Mouse (Mus musculus): ENCODE measurements around the gene Hsd17b11. TPM values are rescaled to one million over a fixed set of nuclear protein-coding genes. Genes with fewer than 3 reads are reported as not detected.
"Not testable (repeated sequence)": the region's sequence is repeated elsewhere in the genome, so short reads cannot be mapped to it uniquely, and the experiment has no call there.

The Hsd17b11 gene
- polyA plus RNA-seq, 1 experiment from 2014 or later = 3.6 TPM

DNA sequence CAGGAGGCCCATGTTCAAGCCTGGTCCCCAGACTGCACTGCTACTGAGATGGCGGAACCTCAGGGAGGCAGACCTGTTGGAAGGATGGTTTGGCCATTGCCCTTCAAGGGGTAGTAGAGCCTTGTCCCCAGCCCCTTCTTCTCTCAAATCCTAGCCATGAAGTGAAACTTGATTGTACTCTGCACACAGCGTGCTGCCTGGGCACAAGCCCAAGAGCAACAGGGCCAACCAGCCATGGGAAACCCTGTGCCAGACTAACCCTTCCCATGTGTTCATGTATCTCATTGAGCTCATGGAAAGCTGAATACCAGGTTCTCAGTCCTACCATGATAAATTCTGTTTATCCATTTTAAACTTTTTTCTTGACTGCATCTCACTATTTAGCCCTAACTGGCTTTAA lies 21.2 kb upstream of the Hsd17b11 start:
- no peak overlapping the region for H3K27ac ChIP-seq (ENCODE audit: low read length)
- WGBS (ENCODE audit: insufficient replicate concordance) = 90% methylated on average over 2 of the region's 2 CpGs
- no peak for ATAC-seq (ENCODE audit: low read depth)

DNA sequence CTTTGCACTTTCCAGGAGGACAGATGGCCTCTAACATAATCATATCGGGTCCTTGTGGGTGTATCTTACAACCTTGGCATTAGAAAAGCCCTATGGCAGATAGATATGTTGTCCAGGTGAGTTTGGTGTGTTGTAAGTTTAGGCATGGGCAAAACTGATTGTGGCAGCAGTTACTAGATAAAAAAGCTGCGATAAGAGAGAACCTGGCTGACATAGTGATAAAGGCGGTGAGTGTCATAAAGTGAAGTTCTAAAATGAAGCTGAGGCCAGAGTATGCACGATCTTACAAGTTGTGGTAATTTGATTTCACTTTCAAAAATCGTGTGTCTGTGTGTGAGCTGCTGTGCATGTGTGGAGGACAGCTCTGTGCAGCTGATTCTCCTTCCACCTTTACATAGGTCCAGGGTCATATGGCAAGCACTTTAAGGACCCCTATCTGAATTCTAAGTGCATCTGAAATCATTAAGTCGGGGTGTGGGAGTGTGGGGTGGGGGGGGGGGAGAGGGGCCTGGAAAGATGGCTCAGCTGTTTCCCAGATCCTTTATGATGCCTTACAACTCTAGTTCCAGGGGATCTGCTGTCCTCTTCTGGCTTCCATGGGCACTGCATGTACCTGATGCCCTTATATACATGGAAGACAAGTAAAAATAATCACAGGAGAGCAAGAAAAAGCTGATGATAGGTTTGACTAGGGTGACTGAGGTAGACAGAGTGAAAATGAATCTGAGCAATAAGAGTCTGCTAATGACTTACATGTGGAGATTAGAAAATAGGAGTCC lies 17.6 kb upstream of the Hsd17b11 start:
- no peak overlapping the region for H3K4me2 ChIP-seq (ENCODE audit: low read depth, low read length)
- ATAC-seq (ENCODE audit: low read depth) = no peak
- H3K27me3 ChIP-seq (ENCODE audit: control insufficient read depth, insufficient read depth, low read depth, low read length) = no peaks in the 10 kb centered on the region
- no peak overlapping the region for H3K9ac ChIP-seq (ENCODE audit: low read depth, low read length)
- no peak overlapping the region for H3K27ac ChIP-seq (ENCODE audit: low read length)
- WGBS (ENCODE audit: insufficient replicate concordance) = 36% methylated on average over 6 of the region's 6 CpGs
- H3K4me1 ChIP-seq (ENCODE audit: control insufficient read depth, low read depth, low read length) = peaks cover 12% of the 10 kb centered on the region
- no peaks in the 10 kb centered on the region for H3K36me3 ChIP-seq (ENCODE audit: control insufficient read depth, insufficient read depth)
- no peak overlapping the region for H3K4me3 ChIP-seq (ENCODE audit: low read depth, low read length)
- H3K9me3 ChIP-seq (replicated peaks; ENCODE audit: control insufficient read depth, low read length) = no peaks in the 10 kb centered on the region

More for the DNA sequence above, 21.2 kb upstream of the Hsd17b11 start:
- no peaks in the 10 kb centered on the region for H3K27me3 ChIP-seq (ENCODE audit: control insufficient read depth, insufficient read depth, low read depth, low read length)
- no peak overlapping the region for H3K4me2 ChIP-seq (ENCODE audit: low read depth, low read length)
- H3K4me3 ChIP-seq (ENCODE audit: low read depth, low read length) = no peak overlapping the region
- no peak overlapping the region for H3K9ac ChIP-seq (ENCODE audit: low read depth, low read length)
- no peaks in the 10 kb centered on the region for H3K36me3 ChIP-seq (ENCODE audit: control insufficient read depth, insufficient read depth)
- H3K4me1 ChIP-seq (ENCODE audit: control insufficient read depth, low read depth, low read length) = peaks cover 27% of the 10 kb centered on the region
- H3K9me3 ChIP-seq (replicated peaks; ENCODE audit: control insufficient read depth, low read length) = no peaks in the 10 kb centered on the region

DNA sequence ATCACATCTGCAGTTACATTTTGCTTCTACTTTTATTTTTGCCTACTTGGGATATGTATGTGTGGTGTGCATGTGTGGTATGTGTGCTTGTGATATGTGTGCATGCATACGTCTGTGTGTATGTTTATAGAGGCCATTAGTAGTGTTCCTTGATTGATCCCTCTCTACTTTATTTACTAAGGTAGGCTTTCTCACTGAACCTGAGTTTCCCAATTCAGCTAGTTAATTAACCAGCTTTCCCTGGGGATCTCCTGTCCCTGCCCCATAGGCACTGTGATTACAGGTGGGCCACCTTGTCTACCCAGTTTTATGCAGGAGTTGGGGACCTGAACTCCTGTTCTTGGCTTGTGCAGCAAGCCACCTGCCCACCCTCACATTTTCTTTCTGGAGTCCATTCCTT lies 15.0 kb upstream of the Hsd17b11 start:
- Histone ChIP-seq H3K4me2 (ENCODE audit: low read depth, low read length) (no peak overlapping the region), H3K27ac (ENCODE audit: low read length) (no peak overlapping the region; the same call in 1 of the 2 replicates), H3K9ac (ENCODE audit: low read depth, low read length) (no peak overlapping the region), H3K27me3 (ENCODE audit: control insufficient read depth, insufficient read depth, low read depth, low read length) (no peaks in the 10 kb centered on the region), H3K36me3 (ENCODE audit: control insufficient read depth, insufficient read depth) (no peaks in the 10 kb centered on the region), H3K4me3 (ENCODE audit: low read depth, low read length) (no peak overlapping the region), H3K4me1 (ENCODE audit: control insufficient read depth, low read depth, low read length) (peaks cover 13% of the 10 kb centered on the region), H3K9me3 (replicated peaks; ENCODE audit: control insufficient read depth, low read length) (no peaks in the 10 kb centered on the region)
- no peak; the same call in 1 of the 2 replicates for ATAC-seq (ENCODE audit: low read depth)
- 65% methylated on average over 1 of the region's 1 CpGs for WGBS (ENCODE audit: insufficient replicate concordance)

DNA sequence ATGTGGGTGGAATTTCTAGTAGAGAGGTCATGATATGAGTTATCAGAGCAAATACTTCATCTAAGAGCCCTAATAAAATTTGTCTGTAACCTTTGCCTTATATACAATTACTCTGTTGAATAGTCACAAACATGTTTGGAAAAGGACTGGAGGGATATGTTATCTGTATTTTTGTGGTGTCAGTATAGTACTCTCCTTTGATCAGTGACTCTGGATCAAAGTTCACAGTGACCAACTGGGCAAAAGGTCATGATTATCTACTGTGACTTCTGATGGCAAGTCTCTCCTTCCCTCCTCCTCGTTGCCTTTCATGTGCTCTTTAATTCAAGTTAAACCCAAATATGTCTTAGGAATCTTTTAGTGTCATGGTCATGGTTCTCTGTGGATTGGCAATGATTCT lies 14.1 kb upstream of the Hsd17b11 start:
- Histone ChIP-seq H3K4me2 (ENCODE audit: low read depth, low read length) (no peak overlapping the region), H3K9ac (ENCODE audit: low read depth, low read length) (no peak overlapping the region), H3K36me3 (ENCODE audit: control insufficient read depth, insufficient read depth) (no peaks in the 10 kb centered on the region), H3K4me1 (ENCODE audit: control insufficient read depth, low read depth, low read length) (peaks cover 13% of the 10 kb centered on the region), H3K27me3 (ENCODE audit: control insufficient read depth, insufficient read depth, low read depth, low read length) (no peaks in the 10 kb centered on the region), H3K27ac (ENCODE audit: low read length) (no peak overlapping the region), H3K9me3 (replicated peaks; ENCODE audit: control insufficient read depth, low read length) (no peaks in the 10 kb centered on the region), H3K4me3 (ENCODE audit: low read depth, low read length) (no peak overlapping the region)
- 30% methylated on average over 1 of the region's 1 CpGs for WGBS (ENCODE audit: insufficient replicate concordance)
- ATAC-seq (ENCODE audit: low read depth) = peak; percentile 56

DNA sequence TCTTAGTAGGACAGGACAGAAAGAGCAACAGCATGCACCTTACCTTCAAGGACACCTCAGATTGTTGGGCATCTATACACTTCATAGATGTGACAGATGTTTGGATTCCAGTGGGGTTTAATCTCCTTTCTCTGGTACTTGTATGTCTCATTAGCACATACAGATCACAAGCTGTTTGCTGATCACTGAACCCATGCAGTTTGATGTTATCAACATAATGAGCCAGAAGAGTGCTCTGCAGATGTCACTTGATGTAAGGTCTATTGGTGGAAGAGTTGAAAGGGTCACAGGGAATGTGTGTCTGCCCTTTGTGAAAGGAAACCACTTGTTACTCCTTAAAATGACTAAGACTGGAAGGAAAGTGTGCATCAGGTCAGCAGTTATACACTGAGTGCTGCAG lies 13.3 kb upstream of the Hsd17b11 start:
- Histone ChIP-seq H3K27ac (ENCODE audit: low read length) (no peak overlapping the region), H3K9me3 (replicated peaks; ENCODE audit: control insufficient read depth, low read length) (no peaks in the 10 kb centered on the region), H3K4me1 (ENCODE audit: control insufficient read depth, low read depth, low read length) (peaks cover 13% of the 10 kb centered on the region), H3K4me3 (ENCODE audit: low read depth, low read length) (no peak overlapping the region), H3K9ac (ENCODE audit: low read depth, low read length) (no peak overlapping the region), H3K36me3 (ENCODE audit: control insufficient read depth, insufficient read depth) (no peaks in the 10 kb centered on the region), H3K4me2 (ENCODE audit: low read depth, low read length) (no peak overlapping the region), H3K27me3 (ENCODE audit: control insufficient read depth, insufficient read depth, low read depth, low read length) (no peaks in the 10 kb centered on the region)
- ATAC-seq (ENCODE audit: low read depth) = no peak

DNA sequence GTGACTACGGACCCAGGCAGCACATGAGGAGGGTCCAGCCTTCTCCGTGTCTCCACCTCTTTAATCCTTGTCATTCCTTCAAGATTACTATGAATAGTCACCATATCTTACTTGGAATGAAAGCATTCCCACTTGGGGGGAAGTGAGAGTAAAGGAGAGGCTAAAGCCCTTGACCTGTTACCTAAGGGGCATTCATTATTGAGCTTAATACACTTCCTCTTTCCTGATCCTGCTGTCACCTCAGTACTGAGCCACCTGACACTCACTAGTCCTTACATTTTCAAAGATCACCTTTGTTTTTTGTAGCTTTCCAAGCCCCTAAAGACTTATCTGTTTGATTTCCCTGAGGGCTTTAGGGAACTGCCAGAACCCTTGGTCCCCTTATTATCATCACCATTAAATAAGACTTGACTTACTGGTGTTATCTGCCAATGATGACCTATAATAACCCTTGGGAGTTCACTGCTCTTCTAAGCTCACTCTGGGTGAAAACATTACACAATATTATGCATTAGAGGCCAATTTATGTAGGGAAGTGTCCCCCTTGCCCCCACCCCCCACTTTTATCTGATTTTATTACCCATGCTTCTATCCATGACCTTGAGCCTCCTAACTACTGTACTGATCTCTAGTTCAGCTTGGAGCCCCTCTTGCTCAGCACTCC lies 10.8 kb upstream of the Hsd17b11 start:
- Histone ChIP-seq H3K9ac (ENCODE audit: low read depth, low read length) (no peak overlapping the region), H3K9me3 (replicated peaks; ENCODE audit: control insufficient read depth, low read length) (no peaks in the 10 kb centered on the region), H3K27ac (ENCODE audit: low read length) (no peak overlapping the region), H3K27me3 (ENCODE audit: control insufficient read depth, insufficient read depth, low read depth, low read length) (no peaks in the 10 kb centered on the region), H3K4me2 (ENCODE audit: low read depth, low read length) (no peak overlapping the region), H3K36me3 (ENCODE audit: control insufficient read depth, insufficient read depth) (no peaks in the 10 kb centered on the region), H3K4me1 (ENCODE audit: control insufficient read depth, low read depth, low read length) (peaks cover 11% of the 10 kb centered on the region), H3K4me3 (ENCODE audit: low read depth, low read length) (no peak overlapping the region)
- 85% methylated on average over 2 of the region's 2 CpGs for WGBS (ENCODE audit: insufficient replicate concordance)
- ATAC-seq (ENCODE audit: low read depth) = 0 out of 2 replicates have a peak, but pooled peaks have one; percentile 11

DNA sequence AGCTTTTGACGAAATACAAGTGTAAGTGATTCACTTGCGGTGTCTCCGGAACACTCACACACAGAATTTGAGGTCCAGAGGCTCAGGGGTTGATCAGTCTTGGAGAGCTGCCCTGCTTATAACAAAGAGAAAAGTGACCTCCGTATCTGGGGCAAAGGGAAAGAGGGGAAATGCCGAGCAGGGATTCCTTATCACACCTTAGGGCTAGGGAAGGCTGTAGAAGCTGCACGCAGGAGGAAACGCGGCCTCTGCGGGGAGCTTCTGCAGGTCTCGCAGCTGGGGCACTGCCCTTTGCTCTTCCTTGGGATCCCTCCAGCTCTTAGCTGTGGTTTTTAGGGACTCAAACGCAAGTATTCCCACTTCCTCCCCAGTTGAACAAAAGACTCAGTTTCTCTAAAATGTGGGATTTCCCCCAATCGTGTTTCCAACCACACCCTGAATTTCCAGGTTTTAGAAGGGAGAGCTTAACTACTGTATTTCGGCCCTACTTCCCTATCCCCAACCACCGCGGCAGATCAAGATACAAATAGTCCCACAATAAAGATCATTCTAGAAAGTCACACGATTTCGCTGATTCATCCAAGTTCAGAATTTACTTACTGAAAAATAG lies 3.6 kb upstream of the Hsd17b11 start:
- Histone ChIP-seq H3K4me2 (ENCODE audit: low read depth, low read length) (peak overlapping the region; percentile 37; the same call in 1 of the 2 replicates), H3K36me3 (ENCODE audit: control insufficient read depth, insufficient read depth) (no peaks in the 10 kb centered on the region), H3K9me3 (replicated peaks; ENCODE audit: control insufficient read depth, low read length) (no peaks in the 10 kb centered on the region), H3K4me3 (ENCODE audit: low read depth, low read length) (no peak overlapping the region), H3K27me3 (ENCODE audit: control insufficient read depth, insufficient read depth, low read depth, low read length) (no peaks in the 10 kb centered on the region), H3K9ac (ENCODE audit: low read depth, low read length) (no peak overlapping the region), H3K27ac (ENCODE audit: low read length) (no peak overlapping the region), H3K4me1 (ENCODE audit: control insufficient read depth, low read depth, low read length) (peaks cover 10% of the 10 kb centered on the region)
- no peak for ATAC-seq (ENCODE audit: low read depth)
- WGBS (ENCODE audit: insufficient replicate concordance) = 27% methylated on average over 17 of the region's 17 CpGs

DNA sequence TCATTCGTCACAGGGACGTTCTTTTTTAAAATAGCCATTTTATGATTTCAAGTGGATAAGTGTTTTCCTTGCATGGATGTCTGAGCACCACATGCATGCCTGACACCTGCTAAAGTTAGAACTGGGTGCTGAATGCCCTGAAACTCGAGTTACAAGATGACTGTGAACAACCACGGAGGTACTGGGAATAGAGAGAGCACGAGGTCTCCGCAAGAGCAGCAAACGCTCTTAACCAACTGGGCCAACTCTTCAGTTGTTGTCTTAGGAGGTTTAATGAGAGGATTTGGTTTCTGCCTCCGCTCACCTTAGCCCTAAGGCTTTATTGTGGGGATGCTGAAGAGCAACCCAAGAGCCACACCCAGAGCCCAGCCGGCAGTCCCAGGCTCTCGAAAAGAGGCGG lies 3.0 kb upstream of the Hsd17b11 start:
- ATAC-seq (ENCODE audit: low read depth) = no peak

DNA sequence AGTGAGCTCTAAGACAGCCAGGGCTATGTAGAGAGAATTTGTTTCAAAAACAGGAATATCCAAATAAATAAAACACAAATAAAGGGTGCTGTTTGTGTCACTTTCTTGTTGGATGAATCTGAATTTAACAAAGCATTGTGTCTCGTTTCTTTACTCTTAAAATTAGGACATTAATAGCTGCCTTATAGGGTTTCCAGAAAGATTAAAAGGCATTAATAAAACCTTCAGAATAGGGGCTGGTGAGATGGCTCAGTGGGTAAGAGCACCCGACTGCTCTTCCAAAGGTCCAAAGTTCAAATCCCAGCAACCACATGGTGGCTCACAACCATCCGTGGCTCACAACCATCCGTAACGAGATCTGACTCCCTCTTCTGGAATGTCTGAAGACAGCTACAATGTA lies 2.5 kb upstream of the Hsd17b11 start:
- H3K27me3 ChIP-seq (ENCODE audit: control insufficient read depth, insufficient read depth, low read depth, low read length); H3K9ac ChIP-seq (ENCODE audit: low read depth, low read length); H3K9me3 ChIP-seq (replicated peaks; ENCODE audit: control insufficient read depth, low read length); H3K4me3 ChIP-seq (ENCODE audit: low read depth, low read length); H3K27ac ChIP-seq (ENCODE audit: low read length); H3K4me2 ChIP-seq (ENCODE audit: low read depth, low read length); H3K36me3 ChIP-seq (ENCODE audit: control insufficient read depth, insufficient read depth); ATAC-seq (ENCODE audit: low read depth): not testable (repeated sequence)
- peaks cover 13% of the 10 kb centered on the region for H3K4me1 ChIP-seq (ENCODE audit: control insufficient read depth, low read depth, low read length)
- WGBS (ENCODE audit: insufficient replicate concordance) = 66% methylated on average over 5 of the region's 5 CpGs

More for the DNA sequence above, 3.0 kb upstream of the Hsd17b11 start:
- H3K9me3 ChIP-seq (replicated peaks; ENCODE audit: control insufficient read depth, low read length) = no peaks in the 10 kb centered on the region
- H3K27ac ChIP-seq (ENCODE audit: low read length) = no peak overlapping the region
- 69% methylated on average over 11 of the region's 11 CpGs for WGBS (ENCODE audit: insufficient replicate concordance)
- no peak overlapping the region for H3K4me2 ChIP-seq (ENCODE audit: low read depth, low read length)
- no peak overlapping the region for H3K9ac ChIP-seq (ENCODE audit: low read depth, low read length)
- H3K36me3 ChIP-seq (ENCODE audit: control insufficient read depth, insufficient read depth) = no peaks in the 10 kb centered on the region
- H3K4me3 ChIP-seq (ENCODE audit: low read depth, low read length) = no peak overlapping the region
- H3K4me1 ChIP-seq (ENCODE audit: control insufficient read depth, low read depth, low read length) = peaks cover 12% of the 10 kb centered on the region
- no peaks in the 10 kb centered on the region for H3K27me3 ChIP-seq (ENCODE audit: control insufficient read depth, insufficient read depth, low read depth, low read length)
